Mouse (Mus musculus) heart, adult 2 months (tissue): Measurements from ENCODE around the gene Ahdc1. TPM values are rescaled to one million over a fixed set of nuclear protein-coding genes. Genes with fewer than 3 reads are reported as not detected.
A peak's percentile ranks its signal among the peaks of the same experiment; 100 is the strongest.

Experiments
- DNase-seq, 2 experiments: peaks; one replicate each; pipeline ENCODE4 v3.0.0; 2021
- H3K27ac ChIP-seq: fragments of 200-600 bp; 2 replicates; pipeline ENCODE4 v1.8.1; 2022
- H3K27me3 ChIP-seq: fragments of 200-500 bp; 2 replicates; pipeline ENCODE4 v1.6.1; 2012; ENCODE audit warnings: mild to moderate bottlenecking, low read length, inconsistent platforms, mixed read lengths; ENCODE audit not compliant: control insufficient read depth, insufficient read depth
- H3K36me3 ChIP-seq: fragments of 200-500 bp; 2 replicates; pipeline ENCODE4 v1.6.1; 2012; ENCODE audit warnings: low read length, inconsistent platforms; ENCODE audit not compliant: control insufficient read depth, insufficient read depth
- H3K4me1 ChIP-seq: fragments of 200-500 bp; 2 replicates; pipeline ENCODE4 v1.6.1; 2011; ENCODE audit warnings: low read length; ENCODE audit not compliant: control insufficient read depth, insufficient read depth
- H3K4me3 ChIP-seq: fragments of 200-600 bp; 2 replicates; pipeline ENCODE4 v1.8.1; 2022
- H3K79me2 ChIP-seq: fragments of 200-500 bp; replicated peaks from 2 replicates; pipeline ENCODE4 v1.6.1; 2012; ENCODE audit warnings: mild to moderate bottlenecking, inconsistent platforms, low read length, moderate library complexity, mixed read lengths; ENCODE audit not compliant: control insufficient read depth, insufficient read depth
- H3K9ac ChIP-seq: fragments of 200-500 bp; 2 replicates; pipeline ENCODE4 v1.6.1; 2012; ENCODE audit warnings: low read depth, mild to moderate bottlenecking, control low read depth, inconsistent platforms, low read length, mixed read lengths
- CTCF ChIP-seq: fragments of 200-600 bp; IDR thresholded peaks from 2 replicates; pipeline ENCODE4 v1.8.1; 2022; ENCODE audit warnings: antibody characterized with exemption, mild to moderate bottlenecking, moderate library complexity
- EP300 ChIP-seq: fragments of 200-500 bp; IDR thresholded peaks from 2 replicates; pipeline ENCODE4 v1.6.1; 2011; ENCODE audit warnings: low read depth, low read length, control low read depth; ENCODE audit not compliant: insufficient read depth
- POLR2A ChIP-seq: fragments of 200-500 bp; IDR thresholded peaks from 2 replicates; pipeline ENCODE4 v1.6.1; 2011; ENCODE audit warnings: mild to moderate bottlenecking, low read depth, low read length, control low read depth; ENCODE audit not compliant: insufficient read depth
- WGBS: fragments of 180-500 bp; shearing (Covaris S2); methylation state at CpG from one replicate; pipeline ENCODE4 v1.1.7; 2018; 5-methylcytosine and 5-hydroxymethylcytosine counted together
- intact Hi-C: fragments of 180-260 bp; cut with DNase I; formaldehyde crosslinking; loops from one replicate; pipeline ENCODE4 v1.15.1; 2025
- polyA plus RNA-seq: library from polyadenylated mRNA; depleted of rRNA; stranded (reverse); fragments of >200 nt; gene quantifications from 2 replicates; pipeline ENCODE4 v1.2.3, GENCODE M21; 2012
- total RNA-seq, 2 experiments: library from RNA; stranded (reverse); gene quantifications; 2 replicates each; pipeline ENCODE4 v1.2.3; 2021

Ahdc1 gene
- total and polyA plus RNA-seq, 3 experiments = 21.8 to 50.9 (median 42.6) TPM

GRCm38 (mm10) chr4:133087835-133088234 lies 76.8 kb downstream of the Ahdc1 start:
- 6% methylated on average over 8 of the region's 8 CpGs for WGBS
- peak; percentile 73 to 84 for DNase-seq
- intact Hi-C loops = no loop called here
- Histone ChIP-seq H3K36me3 (no peaks in the 10 kb centered on the region), H3K9ac (peak overlapping the region; percentile 27; the same call in 1 of the 2 replicates), H3K27ac (peak overlapping the region; percentile 81), H3K4me1 (peaks cover 44% of the 10 kb centered on the region), H3K27me3 (no peaks in the 10 kb centered on the region), H3K79me2 (no peaks in the 10 kb centered on the region), H3K4me3 (no peak overlapping the region)
- TF ChIP-seq EP300 = peak; percentile 91
- no peak for TF ChIP-seq CTCF
- TF ChIP-seq POLR2A = peak; percentile 47

- peaks cover 44% of the 10 kb centered on the region for H3K4me1 ChIP-seq
These were observed 78.3 kb downstream of the Ahdc1 start for GRCm38 (mm10) chr4:133089319-133089718.

GRCm38 (mm10) chr4:133089802-133090201 lies 78.7 kb downstream of the Ahdc1 start:
- Histone ChIP-seq H3K27ac (peak overlapping the region; percentile 63; the same call in 1 of the 2 replicates), H3K4me1 (peaks cover 40% of the 10 kb centered on the region), H3K79me2 (no peaks in the 10 kb centered on the region), H3K4me3 (no peak overlapping the region), H3K36me3 (no peaks in the 10 kb centered on the region), H3K27me3 (no peaks in the 10 kb centered on the region), H3K9ac (no peak overlapping the region)
- no peak for TF ChIP-seq EP300
- TF ChIP-seq CTCF = no peak
- TF ChIP-seq POLR2A = no peak
- no peak for DNase-seq
- intact Hi-C loops = loop anchor here (5.0 kb wide), 1 partner anchor 33 kb away; no protein-coding TSS in a partner anchor
- WGBS = 77% methylated on average over 4 of the region's 4 CpGs

More at GRCm38 (mm10) chr4:133089319-133089718, 78.3 kb downstream of the Ahdc1 start:
- Histone ChIP-seq H3K36me3 (no peaks in the 10 kb centered on the region), H3K79me2 (no peaks in the 10 kb centered on the region), H3K27me3 (no peaks in the 10 kb centered on the region), H3K27ac (no peak overlapping the region), H3K9ac (no peak overlapping the region), H3K4me3 (no peak overlapping the region)
- no peak for TF ChIP-seq POLR2A
- no peak for TF ChIP-seq CTCF
- TF ChIP-seq EP300 = no peak
- WGBS = 47% methylated on average over 9 of the region's 9 CpGs
- intact Hi-C loops = no loop called here
- no peak for DNase-seq

- no peak for TF ChIP-seq POLR2A
- TF ChIP-seq CTCF = no peak
- no peak for TF ChIP-seq EP300
- WGBS = 27% methylated on average over 8 of the region's 8 CpGs
- peaks cover 43% of the 10 kb centered on the region for H3K4me1 ChIP-seq
- no peaks in the 10 kb centered on the region for H3K79me2 ChIP-seq
- H3K27me3 ChIP-seq = no peaks in the 10 kb centered on the region
- peak overlapping the region; percentile 9; the same call in 1 of the 2 replicates for H3K9ac ChIP-seq
- intact Hi-C loops = loop anchor here (5.0 kb wide), 1 partner anchor 33 kb away; no protein-coding TSS in a partner anchor
- no peak overlapping the region for H3K4me3 ChIP-seq
- no peaks in the 10 kb centered on the region for H3K36me3 ChIP-seq
- peak overlapping the region; percentile 63 for H3K27ac ChIP-seq
- DNase-seq = no peak
These were observed 79.2 kb downstream of the Ahdc1 start for GRCm38 (mm10) chr4:133090276-133090719.

GRCm38 (mm10) chr4:133090720-133091458 lies 79.8 kb downstream of the Ahdc1 start:
- WGBS = 7% methylated on average over 17 of the region's 18 CpGs
- TF ChIP-seq POLR2A (no peak), CTCF (no peak), EP300 (no peak)
- no peaks in the 10 kb centered on the region for H3K27me3 ChIP-seq
- no peaks in the 10 kb centered on the region for H3K36me3 ChIP-seq
- H3K27ac ChIP-seq = peak overlapping the region; percentile 63
- peak; percentile 54 to 58 for DNase-seq
- no peak overlapping the region for H3K4me3 ChIP-seq
- H3K9ac ChIP-seq = peak overlapping the region; percentile 22; the same call in 1 of the 2 replicates
- intact Hi-C loops = loop anchor here (5.0 kb wide), 1 partner anchor 34 kb away; no protein-coding TSS in a partner anchor
- peaks cover 45% of the 10 kb centered on the region for H3K4me1 ChIP-seq
- no peaks in the 10 kb centered on the region for H3K79me2 ChIP-seq

GRCm38 (mm10) chr4:133091459-133091785 lies 80.4 kb downstream of the Ahdc1 start:
- no peaks in the 10 kb centered on the region for H3K27me3 ChIP-seq
- no peak for DNase-seq
- H3K27ac ChIP-seq = peak overlapping the region; percentile 20; the same call in 1 of the 2 replicates
- TF ChIP-seq POLR2A (no peak), EP300 (peak; percentile 52; the same call in 1 of the 2 replicates), CTCF (no peak)
- 28% methylated on average over 4 of the region's 4 CpGs for WGBS
- intact Hi-C loops = loop anchor here (5.0 kb wide), 1 partner anchor 34 kb away; no protein-coding TSS in a partner anchor
- peaks cover 45% of the 10 kb centered on the region for H3K4me1 ChIP-seq
- no peak overlapping the region for H3K4me3 ChIP-seq
- H3K36me3 ChIP-seq = no peaks in the 10 kb centered on the region
- H3K79me2 ChIP-seq = no peaks in the 10 kb centered on the region
- no peak overlapping the region for H3K9ac ChIP-seq
